Mouse (Mus musculus): ENCODE measurements around the gene Ahdc1. TPM values are rescaled to one million over a fixed set of nuclear protein-coding genes. Genes with fewer than 3 reads are reported as not detected.

Gene Ahdc1
- polyA plus RNA-seq, 1 experiment, result 23.9 TPM

- TF ChIP-seq GATA1 (IDR thresholded peaks at IDR 0.05; ENCODE audit: low read length), result no peak
Observed at GRCm38 (mm10) chr4:133039116-133039819, 28.2 kb downstream of the Ahdc1 start.

- no peak for TF ChIP-seq GATA1 (IDR thresholded peaks at IDR 0.05; ENCODE audit: low read length)
Observed at GRCm38 (mm10) chr4:133039832-133040231, 28.8 kb downstream of the Ahdc1 start.

- no peak for TF ChIP-seq GATA1 (IDR thresholded peaks at IDR 0.05; ENCODE audit: low read length)
Observed at GRCm38 (mm10) chr4:133040241-133040904, 29.3 kb downstream of the Ahdc1 start.

- TF ChIP-seq GATA1 (IDR thresholded peaks at IDR 0.05; ENCODE audit: low read length), result no peak
Observed at GRCm38 (mm10) chr4:133042244-133042643, 31.2 kb downstream of the Ahdc1 start.

GRCm38 (mm10) chr4:133042651-133043635 lies 31.9 kb downstream of the Ahdc1 start:
- no peak for TF ChIP-seq GATA1 (IDR thresholded peaks at IDR 0.05; ENCODE audit: low read length)

GRCm38 (mm10) chr4:133043798-133044646 lies 33.0 kb downstream of the Ahdc1 start:
- no peak for TF ChIP-seq GATA1 (IDR thresholded peaks at IDR 0.05; ENCODE audit: low read length)

DNA sequence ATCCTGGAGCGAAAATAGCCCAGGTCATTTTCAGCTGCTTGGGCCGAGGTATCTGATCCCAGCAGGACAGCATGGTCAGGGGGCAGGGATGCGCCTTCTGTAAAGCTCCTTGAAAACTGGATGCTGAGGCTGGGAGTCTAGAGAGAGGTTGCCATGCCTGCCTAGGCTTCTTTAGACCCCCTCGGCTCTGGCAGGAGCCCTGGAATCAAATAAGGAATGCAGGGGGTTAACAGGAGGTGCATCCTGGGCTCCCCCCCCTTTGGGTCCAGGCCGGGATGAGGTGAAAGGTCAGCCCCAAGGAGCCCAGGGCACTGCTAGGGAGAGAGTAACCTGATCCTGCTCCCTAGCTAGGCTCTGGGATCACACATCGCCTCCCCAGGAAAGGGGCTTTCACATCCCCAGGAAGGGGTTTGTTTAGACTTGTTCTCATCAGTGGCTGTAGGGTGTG lies 33.6 kb downstream of the Ahdc1 start:
- TF ChIP-seq GATA1 (IDR thresholded peaks at IDR 0.05; ENCODE audit: low read length), result no peak

DNA sequence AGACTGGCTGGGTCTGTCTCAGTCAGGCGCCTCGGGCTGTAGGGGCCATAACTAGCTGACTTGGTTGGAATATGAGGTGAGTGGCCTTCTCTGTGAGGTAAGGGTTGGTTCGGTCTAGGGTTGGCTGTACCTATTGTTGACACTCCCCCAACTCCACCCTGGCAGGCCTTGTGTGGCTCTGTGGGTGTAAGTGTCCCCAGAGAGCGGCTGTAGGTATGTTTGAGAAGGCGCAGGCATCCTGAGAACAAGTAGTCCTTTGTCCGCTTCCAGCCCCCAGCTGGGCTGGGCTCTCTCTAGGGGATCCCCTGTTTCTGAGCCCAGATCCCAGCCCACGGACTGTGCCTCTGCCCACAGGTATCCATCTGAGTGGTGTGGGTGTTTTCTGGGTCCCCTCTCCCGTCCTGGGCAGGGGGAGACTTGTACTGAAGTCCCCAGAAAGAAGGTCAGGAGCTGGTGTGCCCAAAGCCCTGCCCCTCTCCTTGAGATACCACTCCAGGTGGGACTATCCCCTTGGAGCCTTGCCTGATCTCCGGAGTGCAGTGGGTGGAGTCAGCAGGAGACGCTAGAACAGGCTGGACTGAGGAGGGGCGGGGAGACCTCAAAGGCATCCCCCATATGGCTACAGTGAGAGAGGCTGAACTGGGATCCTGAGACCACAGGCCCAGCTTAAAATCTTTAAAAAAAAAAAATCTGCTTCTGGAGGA lies 34.9 kb downstream of the Ahdc1 start:
- no peak for TF ChIP-seq GATA1 (IDR thresholded peaks at IDR 0.05; ENCODE audit: low read length)

- no peak for TF ChIP-seq GATA1 (IDR thresholded peaks at IDR 0.05; ENCODE audit: low read length)
Observed at GRCm38 (mm10) chr4:133046691-133047352, 35.8 kb downstream of the Ahdc1 start.

DNA sequence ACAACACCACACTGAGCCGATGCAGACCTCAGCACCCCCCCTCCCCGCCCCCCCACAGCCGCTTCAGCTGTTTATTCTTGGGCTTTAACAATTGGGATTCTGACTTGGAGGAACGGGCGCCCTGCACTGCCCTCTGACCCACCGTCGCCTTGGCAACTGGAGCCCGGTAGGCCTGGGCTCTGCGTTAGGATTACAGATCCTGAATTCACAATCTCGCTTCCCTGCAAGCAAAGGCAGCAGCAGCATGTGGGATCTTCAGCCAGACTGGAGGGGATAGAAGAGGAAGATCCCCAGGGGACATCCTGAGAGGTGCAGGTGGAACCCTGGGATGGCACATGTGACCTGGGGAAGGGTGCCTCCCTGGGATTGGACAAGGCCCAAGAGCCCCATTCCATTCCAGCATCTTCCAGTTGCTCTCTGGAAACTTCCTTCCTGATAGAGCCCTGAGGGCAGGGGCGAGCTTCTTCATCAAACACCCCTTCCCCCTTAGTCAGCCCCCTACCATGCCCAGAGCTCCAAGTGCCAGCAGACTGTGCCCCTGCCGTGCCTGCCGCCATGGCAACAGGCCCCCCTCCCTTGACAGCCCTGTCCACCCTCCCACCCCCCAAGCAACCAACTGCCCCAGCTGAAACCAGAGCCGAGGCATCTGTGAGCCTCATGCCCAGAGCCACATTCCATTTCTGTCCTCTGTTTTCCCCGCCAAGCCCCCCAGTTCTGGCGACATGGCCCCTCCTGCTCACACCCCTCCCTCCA lies 36.5 kb downstream of the Ahdc1 start:
- TF ChIP-seq GATA1 (IDR thresholded peaks at IDR 0.05; ENCODE audit: low read length), result no peak

- no peak for TF ChIP-seq GATA1 (IDR thresholded peaks at IDR 0.05; ENCODE audit: low read length)
Observed at GRCm38 (mm10) chr4:133049071-133049920, 38.2 kb downstream of the Ahdc1 start.

DNA sequence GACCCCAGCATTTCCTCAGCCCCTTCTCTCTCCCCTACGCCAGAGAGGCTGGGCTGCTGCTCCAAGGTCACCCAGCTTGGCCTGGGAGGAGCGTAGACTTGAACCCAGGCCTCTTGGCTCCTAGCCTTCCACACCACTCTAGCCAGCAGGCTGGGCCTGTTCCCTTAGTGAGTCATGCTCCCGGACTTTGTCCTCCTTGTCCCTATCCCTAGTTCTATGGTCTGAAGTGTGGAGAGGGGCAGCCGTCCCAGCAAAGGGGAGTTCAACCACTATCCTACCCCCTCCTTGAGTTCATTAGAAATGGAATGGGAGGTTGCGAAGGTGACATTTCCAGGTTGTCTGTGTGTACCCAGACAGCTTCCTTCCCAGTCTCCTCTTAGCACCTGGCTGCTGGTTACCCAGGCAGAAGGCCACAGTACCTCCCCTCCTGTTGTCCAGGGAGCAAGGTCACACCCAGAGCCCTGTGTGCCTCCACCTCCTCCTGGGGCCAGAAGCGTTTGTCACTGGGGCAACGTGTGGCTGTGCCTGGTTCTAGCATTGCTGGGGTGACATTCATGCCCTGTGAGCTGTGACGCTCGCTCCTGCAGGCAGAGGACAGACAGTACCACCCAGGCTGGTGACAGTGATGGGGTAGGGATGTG lies 39.3 kb downstream of the Ahdc1 start:
- no peak for TF ChIP-seq GATA1 (IDR thresholded peaks at IDR 0.05; ENCODE audit: low read length)
